Mouse (Mus musculus): ENCODE results near the gene Lman2l. TPM values are rescaled to one million over a fixed set of nuclear protein-coding genes. Genes with fewer than 3 reads are reported as not detected.

Gene Lman2l
- total and polyA plus RNA-seq, 3 experiments: 8.5 to 19.1 (median 8.8) TPM

GRCm38 (mm10) chr1:36469811-36470444 is 24.9 kb upstream of the Lman2l start:
- Histone ChIP-seq H3K79me2 (replicated peaks; ENCODE audit: control insufficient read depth, extremely low read depth, insufficient read depth, poor library complexity, severe bottlenecking) (no peaks in the 10 kb centered on the region), H3K36me3 (replicated peaks in 1 of 2; ENCODE audit: control insufficient read depth in 1 of 2, insufficient read depth in 1 of 2, low read length in 1 of 2) (no peaks in the 10 kb centered on the region), H3K27me3 (replicated peaks) (no peaks in the 10 kb centered on the region), H3K9ac (ENCODE audit: insufficient read depth, low read depth) (no peak overlapping the region), H3K4me1 (ENCODE audit: control insufficient read depth in 1 of 2, insufficient read depth in 2 of 2) (peaks cover 36 to 55% of the 10 kb centered on the region in 2 experiments), H3K4me2 (ENCODE audit: insufficient read depth, low read depth, poor library complexity, severe bottlenecking) (no peak overlapping the region), H3K4me3 (replicated peaks in 1 of 3; ENCODE audit: low read depth in 2 of 3, low read length in 2 of 3, poor library complexity in 1 of 3) (no peak overlapping the region), H3K9me3 (replicated peaks; ENCODE audit: low read length) (no peaks in the 10 kb centered on the region), H3K27ac (ENCODE audit: insufficient read depth, low read depth) (no peak overlapping the region)
- dilution Hi-C loops (cut with MboI; ENCODE audit: extremely low pct_ligation_motif_present, extremely low pct_unique_long_range_greater_than_20kb, low sequenced_read_pairs): no loop called here
- TF ChIP-seq TCF12 (IDR thresholded peaks at IDR 0.05; ENCODE audit: low read depth, low read length) (no peak), ZNF384 (IDR thresholded peaks at IDR 0.05; ENCODE audit: low read depth, low read length) (no peak), EP300 (IDR thresholded peaks at IDR 0.05; ENCODE audit: low read length) (no peak), ZMIZ1 (IDR thresholded peaks at IDR 0.05; ENCODE audit: low read depth, low read length) (no peak), SIN3A (IDR thresholded peaks at IDR 0.05; ENCODE audit: low read length) (no peak)
- in situ Hi-C loops (cut with MboI; ENCODE audit: low pct_ligation_motif_present, low pct_unique_long_range_greater_than_20kb, low sequenced_read_pairs): loop anchor here (10.0 kb wide), 2 partner anchors 105 to 145 kb away; partner anchors contain the start of gene Kansl3
- DNase-seq (ENCODE audit: extremely low read depth): no peak

GRCm38 (mm10) chr1:36467446-36467845 is 22.4 kb upstream of the Lman2l start:
- no peak for DNase-seq (ENCODE audit: extremely low read depth)
- no peak overlapping the region for H3K27ac ChIP-seq (ENCODE audit: insufficient read depth, low read depth)
- H3K79me2 ChIP-seq (replicated peaks; ENCODE audit: control insufficient read depth, extremely low read depth, insufficient read depth, poor library complexity, severe bottlenecking): no peaks in the 10 kb centered on the region
- H3K4me1 ChIP-seq (ENCODE audit: control insufficient read depth in 1 of 2, insufficient read depth in 2 of 2): peaks cover 15 to 30% of the 10 kb centered on the region in 2 experiments
- H3K36me3 ChIP-seq (replicated peaks in 1 of 2; ENCODE audit: control insufficient read depth in 1 of 2, insufficient read depth in 1 of 2, low read length in 1 of 2): no peaks in the 10 kb centered on the region
- in situ Hi-C loops (cut with MboI; ENCODE audit: low pct_ligation_motif_present, low pct_unique_long_range_greater_than_20kb, low sequenced_read_pairs): no loop called here
- TF ChIP-seq RCOR1 (conservative IDR thresholded peaks at IDR 0.05; ENCODE audit: low read depth, low read length): no peak
- no peak for TF ChIP-seq KAT2A (IDR thresholded peaks at IDR 0.05; ENCODE audit: insufficient replicate concordance, low read length)
- TF ChIP-seq CHD2 (IDR thresholded peaks at IDR 0.05; ENCODE audit: low read length): no peak
- TF ChIP-seq RAD21 (IDR thresholded peaks at IDR 0.05; ENCODE audit: low read depth, low read length): no peak
- TF ChIP-seq UBTF (IDR thresholded peaks at IDR 0.05; ENCODE audit: low read depth, low read length): no peak
- no peak for TF ChIP-seq MEF2A (IDR thresholded peaks at IDR 0.05; ENCODE audit: borderline replicate concordance, low read depth, low read length)
- no peak for TF ChIP-seq MAX (IDR thresholded peaks at IDR 0.05; ENCODE audit: low read length)
- no peak for TF ChIP-seq GABPA (IDR thresholded peaks at IDR 0.05; ENCODE audit: insufficient replicate concordance, low read depth, low read length)
- TF ChIP-seq CHD1 (IDR thresholded peaks at IDR 0.05; ENCODE audit: low read depth, low read length): no peak
- no peak for TF ChIP-seq ZKSCAN1 (IDR thresholded peaks at IDR 0.05; ENCODE audit: borderline replicate concordance, low read depth, low read length)
- no peak for TF ChIP-seq JUND (conservative IDR thresholded peaks at IDR 0.05; ENCODE audit: low read depth, low read length)
- TF ChIP-seq ZC3H11A (IDR thresholded peaks at IDR 0.05; ENCODE audit: low read depth, low read length): no peak
- no peak for TF ChIP-seq SIN3A (IDR thresholded peaks at IDR 0.05; ENCODE audit: low read length)
- no peak for TF ChIP-seq ZMIZ1 (IDR thresholded peaks at IDR 0.05; ENCODE audit: low read depth, low read length)
- TF ChIP-seq TBP (conservative IDR thresholded peaks at IDR 0.05; ENCODE audit: low read depth, low read length): no peak
- TF ChIP-seq POLR2A (IDR thresholded peaks at IDR 0.05; ENCODE audit: low read depth, low read length): no peak
- no peak for TF ChIP-seq HCFC1 (IDR thresholded peaks at IDR 0.05; ENCODE audit: low read depth, low read length)
- no peak for TF ChIP-seq MYC (IDR thresholded peaks at IDR 0.05; ENCODE audit: low read depth, low read length)
- no peak for TF ChIP-seq ETS1 (conservative IDR thresholded peaks at IDR 0.05; ENCODE audit: low read depth, low read length)
- H3K4me2 ChIP-seq (ENCODE audit: insufficient read depth, low read depth, poor library complexity, severe bottlenecking): no peak overlapping the region
- dilution Hi-C loops (cut with MboI; ENCODE audit: extremely low pct_ligation_motif_present, extremely low pct_unique_long_range_greater_than_20kb, low sequenced_read_pairs): no loop called here
- H3K4me3 ChIP-seq (replicated peaks in 1 of 3; ENCODE audit: low read depth in 2 of 3, low read length in 2 of 3, poor library complexity in 1 of 3): no peak overlapping the region
- H3K9me3 ChIP-seq (replicated peaks; ENCODE audit: low read length): no peaks in the 10 kb centered on the region
- H3K27me3 ChIP-seq (replicated peaks): no peaks in the 10 kb centered on the region
- no peak overlapping the region for H3K9ac ChIP-seq (ENCODE audit: insufficient read depth, low read depth)
